Mouse (Mus musculus): ENCODE measurements at regions not wholly inside any gene's neighbourhood (a gene's known extent, or its start where the extent isn't known, plus 50 kb on each side); places are given as distances from the start of the nearest gene placed in this dataset.

GRCm38 (mm10) chr16:30460371-30460770, 54.6 kb upstream of the Atp13a3 start:
- no peak overlapping the region for H3K4me2 ChIP-seq
- peaks cover 11% of the 10 kb centered on the region; the same call in 1 of the 2 replicates for H3K9me3 ChIP-seq (replicated peaks)
- DNase-seq: no peak
- H3K27ac ChIP-seq: no peak overlapping the region
- peaks cover 35% of the 10 kb centered on the region for H3K4me1 ChIP-seq (replicated peaks)
- 62% methylated on average over 2 of the region's 2 CpGs for WGBS (ENCODE audit: insufficient replicate concordance)
- no peaks in the 10 kb centered on the region for H3K27me3 ChIP-seq
- H3K9ac ChIP-seq: no peak overlapping the region
- no peak for ATAC-seq (ENCODE audit: low read depth)
- H3K4me3 ChIP-seq (replicated peaks): no peak overlapping the region
- no peaks in the 10 kb centered on the region for H3K36me3 ChIP-seq

GRCm38 (mm10) chr16:30457872-30458271, 52.1 kb upstream of the Atp13a3 start:
- Histone ChIP-seq H3K4me3 (replicated peaks) (no peak overlapping the region), H3K9me3 (replicated peaks) (peaks cover 11% of the 10 kb centered on the region; the same call in 1 of the 2 replicates), H3K4me1 (replicated peaks) (peaks cover 57% of the 10 kb centered on the region), H3K4me2 (no peak overlapping the region; the same call in 1 of the 2 replicates), H3K36me3 (no peaks in the 10 kb centered on the region), H3K27ac (peak overlapping the region; percentile 65), H3K9ac (0 out of 2 replicates have a peak overlapping the region, but pooled peaks have one; percentile 0), H3K27me3 (no peaks in the 10 kb centered on the region)
- ATAC-seq (ENCODE audit: low read depth): peak; percentile 60
- no peak for DNase-seq
- 21% methylated on average over 3 of the region's 3 CpGs for WGBS (ENCODE audit: insufficient replicate concordance)

- DNase-seq: no peak
- H3K27ac ChIP-seq: peak overlapping the region; percentile 65
- H3K36me3 ChIP-seq: no peaks in the 10 kb centered on the region
- ATAC-seq (ENCODE audit: low read depth): no peak
- 25% methylated on average over 5 of the region's 5 CpGs for WGBS (ENCODE audit: insufficient replicate concordance)
- no peak overlapping the region for H3K4me3 ChIP-seq (replicated peaks)
- H3K4me1 ChIP-seq (replicated peaks): peaks cover 63% of the 10 kb centered on the region
- H3K4me2 ChIP-seq: peak overlapping the region; percentile 40; the same call in 1 of the 2 replicates
- H3K9me3 ChIP-seq (replicated peaks): peaks cover 11% of the 10 kb centered on the region; the same call in 1 of the 2 replicates
- no peaks in the 10 kb centered on the region for H3K27me3 ChIP-seq
- 0 out of 2 replicates have a peak overlapping the region, but pooled peaks have one; percentile 0 for H3K9ac ChIP-seq
These were observed 51.6 kb upstream of the Atp13a3 start for GRCm38 (mm10) chr16:30457335-30457734.

- H3K4me1 ChIP-seq (replicated peaks): peaks cover 64% of the 10 kb centered on the region
- ATAC-seq (ENCODE audit: low read depth): peak; percentile 87
- H3K9me3 ChIP-seq (replicated peaks): peaks cover 8% of the 10 kb centered on the region; the same call in 1 of the 2 replicates
- H3K9ac ChIP-seq: no peak overlapping the region
- H3K27me3 ChIP-seq: no peaks in the 10 kb centered on the region
- 12% methylated on average over 4 of the region's 4 CpGs for WGBS (ENCODE audit: insufficient replicate concordance)
- H3K4me2 ChIP-seq: peak overlapping the region; percentile 40
- no peaks in the 10 kb centered on the region for H3K36me3 ChIP-seq
- DNase-seq: peak; percentile 35
- H3K27ac ChIP-seq: peak overlapping the region; percentile 65
- no peak overlapping the region; the same call in 1 of the 2 replicates for H3K4me3 ChIP-seq (replicated peaks)
These were observed 50.9 kb upstream of the Atp13a3 start for GRCm38 (mm10) chr16:30456687-30457086.

Data from liver, embryonic 13.5 days (tissue).